Mouse (Mus musculus) layer of hippocampus, postnatal 36 days (tissue): ENCODE data around the gene Ust. TPM values are rescaled to one million over a fixed set of nuclear protein-coding genes. Genes with fewer than 3 reads are reported as not detected.

ENCODE experiments used
- DNase-seq, 2 experiments: peaks; one replicate each; pipeline ENCODE4 v3.0.0; 2022
- total RNA-seq, 2 experiments: library from RNA; stranded (reverse); gene quantifications; 2 replicates each; pipeline ENCODE4 v1.2.3; 2021

Ust gene
- total RNA-seq, 2 experiments from 2014 or later, result 65.9 to 68.1 TPM

DNA sequence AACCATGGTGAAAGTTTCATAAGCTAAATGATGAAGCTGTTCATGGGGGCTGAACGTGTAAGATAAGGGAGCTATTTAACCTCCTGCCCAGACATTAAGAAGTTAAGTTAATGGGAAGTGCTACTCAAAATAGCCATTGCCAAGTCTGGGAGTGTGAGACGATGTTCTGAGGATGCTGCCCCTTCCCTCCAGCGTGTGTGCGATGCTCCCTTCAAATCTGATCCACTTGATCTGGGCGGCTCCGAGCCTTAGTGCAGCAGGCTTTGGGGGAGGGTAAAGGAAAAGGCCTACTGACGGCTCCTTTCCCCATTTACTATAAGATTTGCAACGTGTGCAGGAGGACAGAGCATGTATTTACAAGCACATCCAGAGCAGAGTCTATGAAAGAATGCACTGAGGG, 301.7 kb downstream of the Ust start:
- no peak for DNase-seq

DNA sequence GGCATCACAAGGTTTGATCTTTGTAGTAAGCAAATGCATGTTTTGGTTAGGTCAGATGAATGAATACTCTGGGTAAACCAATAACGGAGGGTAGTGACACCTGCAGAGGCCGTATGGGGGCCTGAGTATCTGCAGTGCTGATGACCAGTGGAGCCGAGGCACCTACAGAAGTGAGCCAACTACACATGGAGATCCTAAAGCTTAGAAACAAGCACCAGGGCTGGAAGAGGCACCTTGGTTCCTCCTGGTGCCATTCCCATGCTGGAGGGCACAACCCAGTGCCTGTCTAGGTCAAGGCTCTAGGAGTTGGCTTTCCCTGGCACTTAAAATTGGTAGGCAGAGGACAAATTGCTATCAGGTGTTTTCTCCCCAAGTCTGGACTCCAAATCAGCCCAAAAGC, 303.4 kb downstream of the Ust start:
- DNase-seq, result no peak

GRCm38 (mm10) chr10:8213906-8214421, 304.7 kb downstream of the Ust start:
- no peak for DNase-seq

- DNase-seq, result no peak
Observed at GRCm38 (mm10) chr10:8213266-8213905, 305.2 kb downstream of the Ust start.

DNA sequence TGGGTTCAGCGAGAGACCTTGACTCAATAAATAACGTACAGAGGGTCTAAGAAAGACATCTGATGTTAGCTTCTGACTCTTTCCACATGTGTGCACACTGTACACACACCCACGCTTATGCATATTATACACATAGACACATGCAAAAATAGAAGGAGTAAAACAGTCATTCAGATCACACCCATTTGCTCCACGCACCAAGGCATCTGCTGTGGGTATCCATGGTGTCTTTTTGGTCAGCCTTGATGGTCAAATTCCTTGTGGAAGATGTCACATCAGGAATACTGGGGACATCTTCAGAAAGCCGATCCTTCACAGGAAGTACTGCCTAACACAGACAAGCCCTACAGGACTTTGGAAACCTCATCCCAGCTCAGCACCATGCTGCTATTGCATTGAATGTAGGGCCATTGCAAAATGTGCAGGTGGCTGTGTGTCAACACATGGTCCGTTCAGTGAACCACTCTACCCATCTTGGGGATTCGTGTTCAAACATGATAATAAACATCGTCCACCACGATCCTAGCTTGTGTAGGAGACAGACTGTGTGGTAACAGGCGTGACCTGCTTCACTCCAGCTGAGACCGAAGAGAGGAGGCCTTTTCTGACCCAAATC, 305.9 kb downstream of the Ust start:
- no peak for DNase-seq

DNA sequence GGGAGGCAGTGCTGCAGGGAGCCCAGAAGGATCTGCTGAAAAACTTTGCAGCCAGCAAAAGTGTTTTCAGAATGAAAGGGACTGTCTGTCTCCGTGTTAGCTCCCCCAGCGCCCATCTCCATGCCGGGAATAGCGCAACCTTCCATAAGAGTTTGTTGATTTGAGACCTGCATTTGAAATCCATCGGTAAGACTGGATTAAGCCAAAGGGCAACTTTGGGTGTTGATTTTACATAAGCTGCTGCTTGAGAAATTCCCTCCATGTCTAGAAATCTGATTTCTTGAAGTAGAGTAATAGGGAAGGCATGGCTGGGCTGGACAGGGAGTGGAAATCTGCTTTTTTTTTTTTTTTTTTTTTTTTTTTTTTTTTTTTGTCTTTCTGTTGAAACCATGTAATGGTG, 306.9 kb downstream of the Ust start:
- no peak for DNase-seq

GRCm38 (mm10) chr10:8210366-8210765, 308.3 kb downstream of the Ust start:
- DNase-seq, result no peak

DNA sequence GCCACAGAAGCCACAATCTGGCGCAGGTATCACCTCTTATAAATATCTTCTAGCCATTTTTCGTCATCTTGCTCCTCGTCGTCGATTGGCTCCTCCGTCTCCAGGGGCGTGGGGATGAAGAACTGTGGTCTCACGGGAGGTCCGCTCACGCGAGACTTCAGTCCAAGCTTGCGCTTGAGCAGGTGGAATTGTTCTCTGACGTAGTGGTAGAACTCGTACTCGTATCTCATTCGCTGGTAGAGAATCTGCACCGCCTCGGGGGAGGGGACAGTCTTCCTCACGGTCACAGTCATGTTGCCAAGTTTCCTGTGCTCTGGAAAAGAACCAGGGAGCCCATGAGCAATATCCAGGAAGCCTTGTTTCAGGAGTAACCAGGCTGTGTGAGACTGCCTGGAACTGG, 311.3 kb downstream of the Ust start:
- no peak for DNase-seq

DNA sequence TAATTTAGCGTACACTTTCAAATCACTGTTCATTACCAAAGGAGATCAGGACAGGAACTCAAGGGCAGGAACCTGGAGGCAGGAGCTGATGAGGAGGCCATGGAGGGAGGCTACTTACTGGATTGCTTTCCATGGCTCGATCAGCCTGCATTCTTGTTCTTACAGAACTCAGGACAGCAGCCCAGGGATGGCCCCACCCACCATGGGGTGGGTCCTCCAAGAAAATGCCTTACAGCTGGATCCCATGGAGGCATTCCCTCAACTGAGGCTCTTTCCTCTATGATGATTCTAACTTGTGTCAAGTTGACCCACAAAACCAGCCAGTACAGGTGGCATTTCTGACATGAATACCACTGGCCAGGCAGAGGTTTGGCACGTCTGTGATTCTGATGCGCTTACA, 314.9 kb downstream of the Ust start:
- no peak for DNase-seq

DNA sequence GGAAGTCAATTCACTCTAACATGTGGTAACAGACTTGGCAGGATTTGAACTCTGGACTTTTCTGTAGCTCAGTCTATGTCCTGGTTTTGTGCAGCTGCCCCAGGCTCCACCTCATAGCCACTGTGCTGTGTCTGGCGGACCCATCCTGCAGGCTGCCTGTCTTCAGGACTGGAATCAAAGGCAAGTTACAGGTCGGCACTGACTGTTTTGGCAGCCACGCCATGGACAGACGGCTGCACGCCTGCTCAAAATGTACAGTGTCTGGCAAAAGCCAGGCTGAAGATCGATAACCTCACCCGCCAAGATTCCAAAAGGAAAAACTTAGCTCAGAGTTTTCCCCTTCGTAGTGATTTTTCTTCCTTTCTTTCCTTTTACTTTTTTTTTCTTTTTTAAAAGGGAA, 318.8 kb downstream of the Ust start:
- DNase-seq, result no peak

DNA sequence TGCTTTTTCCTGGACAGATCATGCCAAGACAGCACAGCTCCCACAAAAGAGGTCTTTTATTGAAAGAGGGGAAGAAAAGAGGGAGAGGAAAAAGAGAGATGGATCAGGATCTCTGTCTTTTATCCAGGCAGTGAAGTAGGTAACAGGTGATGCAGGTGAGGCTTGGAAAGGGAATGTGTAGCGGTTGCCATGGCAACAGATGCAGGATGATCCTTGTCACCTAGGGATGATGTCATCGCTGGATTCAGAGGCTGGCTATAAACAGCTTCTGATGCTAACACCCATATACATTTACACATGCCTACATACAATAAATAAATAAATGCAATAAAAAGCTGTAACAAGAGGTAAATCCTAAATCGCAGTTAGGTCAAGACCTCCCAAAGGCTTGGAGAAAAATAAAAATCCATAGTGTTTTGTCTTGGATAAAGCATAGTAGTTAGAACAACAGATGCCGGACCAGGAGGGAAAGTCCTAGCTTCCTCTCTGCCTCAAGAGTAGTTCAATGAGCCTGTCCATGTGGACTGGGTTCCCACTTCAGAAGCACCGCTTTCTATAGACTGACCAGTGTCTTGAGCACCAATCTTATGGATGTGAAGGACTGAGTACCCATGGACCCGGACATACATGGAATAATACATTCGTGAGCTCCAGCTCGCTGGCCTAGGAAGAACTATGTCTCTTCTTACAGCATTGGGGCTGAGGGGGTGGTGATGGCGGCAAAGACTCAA, 319.4 kb downstream of the Ust start:
- DNase-seq, result no peak

DNA sequence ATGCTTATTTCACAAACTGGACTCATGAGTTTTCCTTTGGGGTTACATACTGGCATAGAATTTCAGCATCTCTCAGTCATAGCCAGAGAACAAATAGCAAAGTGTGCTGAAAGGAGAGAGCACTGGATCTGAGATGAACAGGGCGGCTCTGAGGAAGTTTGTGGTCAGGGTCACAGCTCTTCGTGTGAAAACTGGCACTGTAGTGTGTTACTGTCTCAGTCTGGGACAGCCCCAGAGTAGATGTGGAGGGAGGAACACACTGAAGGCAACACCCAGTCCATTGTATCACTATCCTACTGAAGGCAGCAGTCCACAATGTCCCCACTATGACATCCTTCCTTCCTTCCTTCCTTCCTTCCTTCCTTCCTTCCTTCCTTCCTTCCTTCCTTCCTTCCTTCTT, 321.0 kb downstream of the Ust start:
- no peak for DNase-seq

- DNase-seq, result peak; percentile 69 to 78
Observed at GRCm38 (mm10) chr10:8196300-8196699, 322.3 kb downstream of the Ust start.

DNA sequence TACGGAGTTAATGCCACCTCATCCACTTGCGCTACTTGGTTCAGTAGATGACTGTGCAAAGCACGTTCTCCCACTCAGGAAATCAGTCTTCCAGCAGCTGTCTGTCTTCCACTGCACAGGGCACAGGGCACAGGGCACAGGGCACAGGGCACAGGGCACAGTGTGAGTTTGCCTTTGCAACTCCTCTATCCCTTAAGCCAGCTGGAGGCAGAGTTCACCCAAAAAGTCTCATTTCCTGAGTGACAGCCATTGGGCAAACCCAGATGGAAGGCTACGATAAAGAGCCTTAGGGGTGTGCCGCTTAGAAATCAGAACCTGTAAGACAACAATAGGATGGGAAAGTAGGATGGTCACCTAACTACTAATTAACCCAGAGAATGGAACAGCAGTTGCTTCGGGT, 322.9 kb downstream of the Ust start:
- DNase-seq, result no peak

DNA sequence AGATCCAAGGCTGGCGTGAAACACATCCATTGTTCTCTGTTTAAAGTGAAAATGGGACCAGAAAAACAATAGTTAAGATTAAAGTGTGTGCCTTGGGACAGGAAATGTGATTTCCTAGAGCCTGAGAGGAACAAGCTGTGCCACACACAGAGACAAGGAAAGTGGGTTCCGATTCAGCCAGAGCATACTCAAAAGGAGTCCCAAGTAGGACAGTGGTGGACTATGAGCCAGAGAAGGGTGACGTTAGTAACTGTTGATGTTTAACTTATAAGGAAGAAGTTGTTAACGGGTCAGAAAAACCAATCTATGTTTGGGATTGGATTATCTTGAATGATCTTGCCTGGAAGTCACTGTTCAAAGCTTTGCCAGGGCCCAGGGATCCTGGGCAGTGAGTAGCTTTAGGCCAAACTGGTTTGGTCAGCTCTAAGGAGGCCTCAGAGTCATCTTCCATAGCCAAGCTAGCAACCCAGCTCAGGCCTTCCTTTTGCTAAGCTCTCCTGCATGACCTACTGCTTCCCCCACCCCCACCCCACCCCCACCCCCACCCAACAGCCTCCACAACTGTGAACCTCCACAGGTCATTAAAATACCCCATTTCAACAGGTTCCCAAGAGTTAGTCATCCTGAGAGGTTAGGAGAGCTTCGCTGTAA, 329.2 kb downstream of the Ust start:
- no peak for DNase-seq

- no peak for DNase-seq
Observed at GRCm38 (mm10) chr10:8185586-8185985, 333.0 kb downstream of the Ust start.

- DNase-seq, result no peak
Observed at GRCm38 (mm10) chr10:8184711-8185110, 333.9 kb downstream of the Ust start.

DNA sequence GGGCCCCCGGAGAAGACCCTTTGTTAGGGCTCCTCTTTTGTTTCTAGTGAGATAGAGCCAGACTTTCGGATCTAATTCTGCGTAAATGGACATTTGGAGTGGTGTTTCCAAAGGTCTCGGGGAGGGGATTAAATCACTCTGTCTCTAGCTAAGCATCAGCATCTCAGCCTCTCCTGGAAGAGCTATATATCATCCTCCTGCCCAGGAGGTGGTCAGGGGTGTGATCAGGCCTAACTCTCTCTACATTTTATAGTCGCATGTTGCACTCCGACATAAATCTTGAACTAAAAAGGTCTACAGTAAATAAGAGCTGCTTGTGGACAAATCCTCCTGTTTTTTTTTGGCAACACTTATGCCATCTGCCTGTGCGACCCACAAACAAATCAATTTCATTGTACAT, 335.5 kb downstream of the Ust start:
- no peak for DNase-seq

- no peak for DNase-seq
Observed at GRCm38 (mm10) chr10:8181596-8182185, 336.9 kb downstream of the Ust start.

DNA sequence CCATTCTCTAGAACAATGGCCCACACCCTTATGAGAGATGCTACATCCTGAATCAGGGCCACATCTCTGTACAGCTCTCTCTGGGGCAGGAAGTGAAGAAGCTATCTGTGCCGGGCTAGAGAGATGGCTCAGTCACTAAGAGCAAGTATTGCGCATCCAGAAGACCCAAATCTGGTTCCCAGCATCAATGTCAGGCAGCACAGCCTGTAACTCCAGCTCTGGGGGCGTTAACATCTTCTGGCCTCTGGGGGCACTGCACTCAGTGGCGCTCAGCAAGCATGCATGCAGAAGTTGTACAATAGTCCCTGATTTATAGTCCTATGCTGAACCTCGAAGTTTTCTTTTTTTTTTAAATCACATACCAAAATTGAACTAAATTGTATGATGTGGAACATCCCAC, 341.0 kb downstream of the Ust start:
- DNase-seq, result no peak

- DNase-seq, result peak; percentile 18 to 34
Observed at GRCm38 (mm10) chr10:8176351-8177053, 342.1 kb downstream of the Ust start.

DNA sequence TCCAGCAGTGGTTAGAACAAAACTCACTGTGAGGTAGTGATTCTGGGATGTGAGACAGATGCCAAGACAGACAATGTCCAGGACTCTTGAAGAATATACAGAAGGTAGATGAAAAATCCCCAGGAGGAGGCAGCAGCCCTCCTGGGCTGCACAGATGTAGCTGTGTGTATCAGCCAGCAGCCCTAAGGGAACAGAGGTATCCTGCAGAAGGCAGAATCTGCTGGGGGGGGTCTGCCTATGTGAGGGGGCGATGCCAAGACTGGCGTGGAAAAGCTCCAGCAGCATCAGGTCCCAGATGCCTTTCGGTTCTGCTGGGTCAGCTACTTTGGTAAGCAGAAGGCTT, 342.6 kb downstream of the Ust start:
- no peak for DNase-seq
